In the genomic region with DNA sequence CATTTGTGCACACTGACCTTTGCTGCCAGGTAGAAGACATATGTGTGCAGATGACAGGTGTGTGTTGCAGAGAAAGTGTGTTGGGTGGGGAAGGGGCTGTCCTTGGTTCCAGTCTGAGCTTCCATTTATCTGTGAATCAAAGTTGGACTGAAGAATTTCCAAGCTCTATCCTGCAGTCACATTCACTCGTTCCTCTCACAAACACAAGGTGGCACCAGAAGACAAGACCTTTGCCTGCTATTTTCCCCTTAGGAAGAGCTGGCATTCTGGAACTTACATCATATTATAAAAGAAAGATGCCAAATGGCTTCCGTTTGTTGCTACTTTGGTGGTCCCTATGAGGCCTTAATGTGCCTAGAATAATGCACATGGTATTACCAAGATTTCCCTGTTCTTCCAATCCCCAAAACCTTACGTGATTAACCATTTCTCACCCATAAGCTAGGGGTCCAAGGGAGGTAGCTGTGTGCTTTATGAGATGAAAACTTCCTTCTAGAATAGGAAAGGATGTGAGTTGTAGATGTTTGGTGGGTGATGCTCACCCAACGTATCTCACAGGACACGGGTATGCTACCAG, we compare ENCODE assay signal across 9 mouse cellular contexts. TPM values are rescaled to one million over a fixed set of nuclear protein-coding genes. Genes with fewer than 3 reads are reported as not detected.
DNase-seq lines count a peak whose midpoint lies in the region.
"Had no signal": no experiment of that assay in that cellular context is flagged by ENCODE, and none has a peak within 500 bp of the region (broad histone marks: within the 10 kb centered on the region; RNA-seq: fewer than 3 reads in every experiment).

No protein-coding gene starts in this region.

- peak; percentile 21 for DNase-seq in urinary bladder, postnatal 25 days (ENCODE audit: low spot score)
- no peak for DNase-seq in urinary bladder, adult 2 months (ENCODE audit: low spot score)
- DNase-seq in cerebellum, postnatal 36 days, result peak; percentile 19 to 50
- DNase-seq in heart, postnatal 36 days, result peak; percentile 32 to 56
- DNase-seq in layer of hippocampus, adult 11-12 months (ENCODE audit: low spot score), result peak; percentile 60
- peak; percentile 78 for DNase-seq in lung, postnatal 10 days
- DNase-seq in right cerebral cortex, postnatal 4 days, result peak; percentile 25
- no peak for DNase-seq in spleen, postnatal 36 days (ENCODE audit: low spot score in 2 of 2)

- intact Hi-C loops in heart, postnatal 36 days (cut with DNase I), result loop anchor here (1.0 to 10.0 kb wide), 6 partner anchors 144 to 596 kb away; no protein-coding TSS in a partner anchor

RNA-seq across cellular contexts. Expression of a gene that starts 45.1 kb away (rescaled TPM):
- polyA plus RNA-seq in urinary bladder, adult 2 months (2012; rRNA removed), result 26.5 and 37.7 TPM in 2 replicates
- total RNA-seq in heart, postnatal 36 days (2021), result 10 to 100 TPM; 40.0 to 48.9 TPM
- polyA plus RNA-seq: macrophage had no signal

RNA-seq across cellular contexts. Expression of a gene that starts 53.3 kb away (rescaled TPM):
- polyA plus RNA-seq in urinary bladder, adult 2 months (2012; rRNA removed), result 1.2 and 1.3 TPM in 2 replicates
- not detected for total RNA-seq in heart, postnatal 36 days (2021)
- polyA plus RNA-seq: macrophage had no signal

Comparison
In these comparisons a context has a peak if more than half of its experiments do, and no peak if none do; other contexts are left out.
1. DNase-seq: peak in urinary bladder, postnatal 25 days (single experiment), cerebellum, postnatal 36 days (2 of 2), heart, postnatal 36 days (2 of 2), layer of hippocampus, adult 11-12 months (single experiment), lung, postnatal 10 days (single experiment) and right cerebral cortex, postnatal 4 days (single experiment); none in urinary bladder, adult 2 months (single experiment) and spleen, postnatal 36 days (0 of 2).